Mouse (Mus musculus) hindbrain, embryonic 11.5 days (tissue): Measurements from ENCODE around the gene Kcnt2. TPM values are rescaled to one million over a fixed set of nuclear protein-coding genes. Genes with fewer than 3 reads are reported as not detected.

ENCODE experiments used
- ATAC-seq: fragments of 200-750 bp; cut with Nextera tagmentation; 2 replicates; pipeline ENCODE4 v1.8.0; 2017; ENCODE audit warnings: mild to moderate bottlenecking, moderate TSS enrichment, moderate library complexity; ENCODE audit not compliant: low FRiP score
- DNase-seq: peaks from one replicate; pipeline ENCODE4 v3.0.0-alpha.2; 2015; ENCODE audit warnings: low spot score
- H3K27ac ChIP-seq: fragments of 300-500 bp; sonication (generic); 2 replicates; pipeline ENCODE4 v1.5.1; 2014; ENCODE audit warnings: mild to moderate bottlenecking, low read depth, low read length
- H3K27me3 ChIP-seq: fragments of 300-500 bp; sonication (generic); 2 replicates; pipeline ENCODE4 v1.6.1; 2014; ENCODE audit warnings: mild to moderate bottlenecking, low read length, moderate library complexity, mixed read lengths; ENCODE audit not compliant: control insufficient read depth, insufficient read depth
- H3K36me3 ChIP-seq: fragments of 300-500 bp; sonication (generic); 2 replicates; pipeline ENCODE4 v1.6.1; 2014; ENCODE audit warnings: mild to moderate bottlenecking, low read length, moderate library complexity, mixed read lengths; ENCODE audit not compliant: control insufficient read depth, insufficient read depth
- H3K4me1 ChIP-seq: fragments of 300-500 bp; sonication (generic); replicated peaks from 2 replicates; pipeline ENCODE4 v1.6.1; 2014; ENCODE audit warnings: low read length, mixed read lengths; ENCODE audit not compliant: control insufficient read depth, insufficient read depth
- H3K4me2 ChIP-seq: fragments of 300-500 bp; sonication (generic); replicated peaks from 2 replicates; pipeline ENCODE4 v1.6.1; 2014; ENCODE audit warnings: mild to moderate bottlenecking, low read depth, low read length
- H3K4me3 ChIP-seq: fragments of 300-500 bp; sonication (generic); 2 replicates; pipeline ENCODE4 v1.5.1; 2014; ENCODE audit warnings: low read depth, low read length
- H3K9ac ChIP-seq: fragments of 300-500 bp; sonication (generic); 2 replicates; pipeline ENCODE4 v1.6.1; 2014; ENCODE audit warnings: low read depth, low read length
- H3K9me3 ChIP-seq: fragments of 300-500 bp; sonication (generic); 2 replicates; pipeline ENCODE4 v1.6.1; 2016; ENCODE audit warnings: low read length; ENCODE audit not compliant: control insufficient read depth
- WGBS: fragments of 180-500 bp; shearing (Covaris S2); extraction: QIAGEN DNeasy Blood & Tissue Kit; methylation state at CpG from one replicate; pipeline ENCODE4 v1.1.7; 2014; 5-methylcytosine and 5-hydroxymethylcytosine counted together
- polyA plus RNA-seq: library from polyadenylated mRNA; unstranded; fragments of >200 nt; fragmentation: Nextera tagmentation; extraction: Ambion mirVana; gene quantifications from 2 replicates; pipeline ENCODE4 v1.2.1, GENCODE M21; 2014

Gene Kcnt2
- polyA plus RNA-seq, 1 experiment from 2014 or later, result 1.6 TPM

DNA sequence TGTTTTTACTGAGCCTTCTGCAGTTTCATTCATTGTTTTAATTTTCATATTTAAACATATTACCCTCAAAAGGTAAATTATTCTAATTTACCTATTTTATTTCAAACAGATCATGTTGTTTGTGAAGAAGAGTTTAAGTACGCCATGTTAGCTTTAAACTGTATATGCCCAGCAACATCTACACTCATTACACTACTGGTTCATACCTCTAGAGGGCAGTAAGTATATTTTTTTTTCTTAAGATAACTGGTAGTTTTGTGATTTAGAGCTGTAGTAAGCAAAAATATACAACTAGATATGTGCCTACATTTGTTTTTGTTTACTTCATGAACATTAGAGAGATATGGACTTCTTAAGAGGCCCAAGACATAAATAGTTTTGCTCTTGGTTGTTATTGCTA, 238.1 kb downstream of the Kcnt2 start:
- 87% methylated on average over 1 of the region's 1 CpGs for WGBS
- Histone ChIP-seq H3K4me1 (no peaks in the 10 kb centered on the region), H3K36me3 (no peaks in the 10 kb centered on the region), H3K9ac (no peak overlapping the region), H3K27ac (no peak overlapping the region), H3K4me2 (no peak overlapping the region), H3K4me3 (no peak overlapping the region), H3K9me3 (no peaks in the 10 kb centered on the region), H3K27me3 (no peaks in the 10 kb centered on the region)
- DNase-seq (no peak), ATAC-seq (no peak)

DNA sequence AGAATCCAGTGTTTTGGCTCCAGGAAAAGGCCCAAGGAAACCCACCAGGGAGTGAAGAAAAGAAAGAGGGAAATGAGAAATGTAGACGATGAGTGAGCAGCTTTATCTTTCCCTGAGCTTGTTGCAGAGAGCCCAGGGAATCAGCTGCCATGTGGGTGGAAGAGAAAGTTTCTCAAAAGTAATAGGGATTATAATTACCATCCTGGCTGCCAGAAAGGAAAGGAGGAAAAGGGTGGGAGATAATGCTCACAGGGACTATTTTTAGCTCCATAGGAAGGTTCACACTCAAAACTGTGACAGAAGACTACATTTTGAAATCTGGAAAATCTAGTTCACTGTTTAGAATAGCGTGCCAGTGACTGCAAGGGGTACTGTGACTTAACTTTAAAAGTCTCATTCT, 243.9 kb downstream of the Kcnt2 start:
- Histone ChIP-seq H3K36me3 (no peaks in the 10 kb centered on the region), H3K27me3 (no peaks in the 10 kb centered on the region), H3K4me2 (no peak overlapping the region), H3K4me1 (no peaks in the 10 kb centered on the region), H3K27ac (no peak overlapping the region), H3K9me3 (no peaks in the 10 kb centered on the region), H3K9ac (no peak overlapping the region), H3K4me3 (no peak overlapping the region)
- no peak for DNase-seq
- ATAC-seq, result no peak
- 76% methylated on average over 2 of the region's 2 CpGs for WGBS

DNA sequence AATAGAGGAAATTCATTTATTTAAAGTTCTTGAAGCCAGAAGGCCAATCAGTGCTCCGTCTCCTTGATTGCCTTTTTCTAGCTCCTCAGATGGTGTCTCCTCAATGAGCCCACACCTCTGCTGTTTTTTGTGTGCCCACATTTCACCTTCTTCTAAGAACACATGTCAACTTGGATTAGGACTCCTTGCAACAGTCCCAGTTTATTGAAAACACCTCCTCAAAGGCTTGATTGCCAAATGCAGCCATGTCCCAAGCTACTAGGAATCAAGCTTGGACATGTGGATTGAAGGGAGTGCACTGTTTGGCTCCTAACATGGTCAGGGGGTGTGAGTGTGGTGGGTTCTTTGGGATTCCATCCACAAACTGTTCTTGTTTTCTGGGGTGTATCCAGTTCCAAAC, 245.4 kb downstream of the Kcnt2 start:
- 87% methylated on average over 1 of the region's 1 CpGs for WGBS
- H3K9me3 ChIP-seq, result no peaks in the 10 kb centered on the region
- no peaks in the 10 kb centered on the region for H3K27me3 ChIP-seq
- H3K27ac ChIP-seq, result no peak overlapping the region
- no peak overlapping the region for H3K9ac ChIP-seq
- no peaks in the 10 kb centered on the region for H3K4me1 ChIP-seq
- ATAC-seq (no peak), DNase-seq (no peak)
- no peak overlapping the region for H3K4me2 ChIP-seq
- no peaks in the 10 kb centered on the region for H3K36me3 ChIP-seq
- H3K4me3 ChIP-seq, result no peak overlapping the region

DNA sequence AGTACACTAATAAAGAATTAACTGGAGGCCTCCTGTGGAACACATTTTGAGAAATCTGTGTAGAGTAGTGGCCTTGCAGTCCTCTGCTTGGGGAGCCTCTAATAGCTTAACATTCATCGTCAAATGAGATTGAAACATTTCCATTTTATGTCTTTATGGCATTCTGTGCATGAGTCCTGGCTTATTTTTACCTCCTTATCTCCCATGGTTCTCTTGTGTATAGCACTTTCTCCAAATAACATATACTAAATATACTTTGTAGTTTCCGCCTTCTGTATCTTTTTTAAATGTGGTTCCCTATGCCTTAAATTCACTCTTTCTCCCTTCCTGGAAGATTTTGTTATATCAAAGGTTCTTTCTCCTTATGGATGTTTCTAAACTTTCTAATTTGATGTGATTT, 246.3 kb downstream of the Kcnt2 start:
- H3K36me3 ChIP-seq, result no peaks in the 10 kb centered on the region
- no peak for ATAC-seq
- no peak overlapping the region for H3K4me3 ChIP-seq
- DNase-seq, result no peak
- H3K27me3 ChIP-seq, result no peaks in the 10 kb centered on the region
- no peaks in the 10 kb centered on the region for H3K4me1 ChIP-seq
- H3K9ac ChIP-seq, result no peak overlapping the region
- H3K27ac ChIP-seq, result no peak overlapping the region
- H3K9me3 ChIP-seq, result no peaks in the 10 kb centered on the region
- no peak overlapping the region for H3K4me2 ChIP-seq
- WGBS, result 94% methylated on average over 2 of the region's 2 CpGs

DNA sequence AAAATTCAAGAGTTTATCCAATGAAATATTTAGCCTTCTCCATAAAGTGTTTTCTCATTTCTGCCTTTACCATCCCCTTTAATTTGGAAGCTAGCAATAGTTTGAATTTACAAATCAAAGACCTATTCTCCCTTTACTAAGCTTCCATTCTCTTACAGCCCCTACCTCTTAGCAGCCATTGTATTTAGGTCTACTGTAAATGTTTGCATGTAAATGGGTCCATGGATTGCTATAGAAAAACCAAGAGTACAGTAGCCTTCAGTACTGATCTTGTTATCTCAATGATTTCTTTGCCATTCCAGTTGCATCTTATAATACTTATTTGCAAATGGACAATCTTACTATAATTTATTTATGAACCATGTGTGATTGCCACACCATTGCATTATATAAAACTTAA, 267.5 kb downstream of the Kcnt2 start:
- ATAC-seq (no peak), DNase-seq (no peak)
- H3K4me3 ChIP-seq, result no peak overlapping the region
- no peaks in the 10 kb centered on the region for H3K4me1 ChIP-seq
- H3K36me3 ChIP-seq, result no peaks in the 10 kb centered on the region
- no peak overlapping the region for H3K4me2 ChIP-seq
- no peak overlapping the region for H3K9ac ChIP-seq
- no peaks in the 10 kb centered on the region for H3K9me3 ChIP-seq
- H3K27me3 ChIP-seq, result no peaks in the 10 kb centered on the region
- no peak overlapping the region for H3K27ac ChIP-seq

DNA sequence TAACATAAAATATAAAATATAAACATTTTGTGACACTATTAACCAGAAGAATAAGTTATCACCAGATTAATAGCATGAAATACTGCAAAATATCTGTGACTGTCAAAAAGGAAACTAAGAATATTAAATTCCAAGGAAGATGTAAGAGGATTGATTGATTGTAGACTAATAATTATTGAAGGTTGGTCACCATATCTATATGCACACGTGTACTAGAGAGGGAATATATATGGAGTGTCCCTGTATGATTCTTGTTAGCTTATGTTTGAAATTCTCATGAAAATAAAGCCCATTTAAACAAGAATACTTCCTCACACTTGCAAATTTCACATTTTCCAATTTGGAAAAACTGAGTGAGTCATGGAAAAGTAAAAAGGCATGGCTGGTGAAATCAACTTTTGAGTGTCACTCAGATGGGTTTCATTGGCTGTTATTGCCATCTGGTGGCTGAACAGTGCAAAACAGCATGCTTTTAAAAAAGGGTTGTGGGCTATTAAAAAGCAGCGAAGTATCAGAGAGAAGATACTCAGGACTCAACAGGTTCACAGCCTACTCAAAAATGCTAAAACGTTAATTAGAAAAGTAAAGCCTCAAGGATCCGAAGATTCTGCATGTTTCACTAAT, 285.4 kb downstream of the Kcnt2 start:
- Histone ChIP-seq H3K9ac (no peak overlapping the region), H3K4me3 (no peak overlapping the region), H3K27ac (no peak overlapping the region), H3K4me2 (no peak overlapping the region), H3K36me3 (no peaks in the 10 kb centered on the region), H3K9me3 (no peaks in the 10 kb centered on the region), H3K27me3 (no peaks in the 10 kb centered on the region), H3K4me1 (no peaks in the 10 kb centered on the region)
- DNase-seq (peak; percentile 59), ATAC-seq (peak; percentile 51; the same call in 1 of the 2 replicates)
- 46% methylated on average over 4 of the region's 4 CpGs for WGBS

DNA sequence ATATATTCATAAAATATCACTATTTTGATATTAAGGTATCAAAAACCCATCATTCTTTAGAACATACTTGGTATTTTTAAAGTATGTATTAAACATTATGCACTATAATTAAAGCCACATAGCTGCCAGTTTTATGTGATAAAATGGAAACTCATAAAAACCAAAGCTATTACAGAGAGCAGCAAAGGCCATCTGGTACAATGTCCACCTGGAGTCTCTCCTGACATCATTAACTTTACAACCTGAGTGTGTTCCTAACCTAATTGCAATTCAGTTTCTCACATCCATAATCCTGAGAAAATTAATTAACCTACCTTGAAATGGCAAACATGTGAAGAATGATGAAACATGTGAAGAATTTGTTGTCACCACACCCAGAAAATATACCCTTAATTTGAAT, 288.9 kb downstream of the Kcnt2 start:
- DNase-seq, result no peak
- no peaks in the 10 kb centered on the region for H3K36me3 ChIP-seq
- no peak overlapping the region for H3K4me2 ChIP-seq
- no peak overlapping the region for H3K4me3 ChIP-seq
- H3K27me3 ChIP-seq, result no peaks in the 10 kb centered on the region
- no peak for ATAC-seq
- H3K27ac ChIP-seq, result no peak overlapping the region
- no peaks in the 10 kb centered on the region for H3K9me3 ChIP-seq
- H3K4me1 ChIP-seq, result no peaks in the 10 kb centered on the region
- H3K9ac ChIP-seq, result no peak overlapping the region

DNA sequence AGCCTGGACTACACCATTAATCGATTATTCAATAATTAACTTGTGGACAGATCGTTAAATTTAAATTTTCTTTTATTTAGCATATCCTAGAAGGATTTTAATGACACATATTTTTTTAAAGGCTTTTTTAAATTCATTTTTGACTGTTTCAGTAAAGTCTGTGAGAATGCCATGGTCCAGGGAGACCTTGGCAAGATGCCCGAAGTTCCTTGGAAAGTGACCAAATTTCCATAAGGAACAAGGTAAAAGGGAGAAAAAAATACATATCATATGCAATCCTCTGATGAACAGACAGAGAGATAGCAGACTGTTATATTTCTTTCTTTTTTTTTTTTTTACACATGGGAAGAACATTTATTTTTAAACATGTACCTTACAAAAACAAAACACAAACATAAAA, 296.1 kb downstream of the Kcnt2 start:
- 93% methylated on average over 3 of the region's 3 CpGs for WGBS
- Histone ChIP-seq H3K9ac (no peak overlapping the region), H3K27me3 (no peaks in the 10 kb centered on the region), H3K4me2 (no peak overlapping the region), H3K4me1 (no peaks in the 10 kb centered on the region), H3K9me3 (no peaks in the 10 kb centered on the region), H3K36me3 (no peaks in the 10 kb centered on the region), H3K27ac (no peak overlapping the region), H3K4me3 (no peak overlapping the region)
- ATAC-seq, result no peak
- no peak for DNase-seq

DNA sequence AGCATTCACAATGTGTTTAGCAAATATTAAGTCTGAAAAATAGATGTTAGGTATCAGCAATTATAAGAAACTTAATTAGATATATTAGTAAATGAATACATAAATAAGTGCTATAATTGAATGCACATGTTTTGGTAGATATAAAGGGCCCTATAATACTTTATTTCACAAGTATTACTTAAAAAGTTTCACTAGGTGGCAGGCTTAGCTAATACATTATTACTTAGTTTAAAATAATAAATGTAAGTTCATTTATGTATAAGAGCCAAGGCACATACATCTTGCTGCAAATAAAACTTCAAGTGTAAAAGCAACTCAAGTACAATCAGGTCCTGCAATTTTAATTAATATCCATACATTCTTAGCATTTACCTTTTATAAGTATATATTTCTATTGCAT, 302.8 kb downstream of the Kcnt2 start:
- DNase-seq (no peak), ATAC-seq (no peak)
- Histone ChIP-seq H3K27me3 (no peaks in the 10 kb centered on the region), H3K4me3 (no peak overlapping the region), H3K36me3 (no peaks in the 10 kb centered on the region), H3K27ac (no peak overlapping the region), H3K9me3 (no peaks in the 10 kb centered on the region), H3K4me1 (no peaks in the 10 kb centered on the region), H3K4me2 (no peak overlapping the region), H3K9ac (no peak overlapping the region)
